Mouse (Mus musculus) limb, embryonic 11.5 days (tissue): ENCODE measurements around the gene 6030408B16Rik. TPM values are rescaled to one million over a fixed set of nuclear protein-coding genes. Genes with fewer than 3 reads are reported as not detected.

ENCODE experiments used
- ATAC-seq: fragments of 200-750 bp; cut with Nextera tagmentation; 2 replicates; pipeline ENCODE4 v1.8.0; 2017; ENCODE audit warnings: low read depth; ENCODE audit not compliant: insufficient number of reproducible peaks, low FRiP score, low TSS enrichment
- DNase-seq: peaks from one replicate; pipeline ENCODE4 v3.0.0-alpha.2; 2015; ENCODE audit warnings: low spot score
- H3K27ac ChIP-seq: fragments of 300-500 bp; sonication (generic); replicated peaks from 2 replicates; pipeline ENCODE4 v1.5.1; 2014; ENCODE audit warnings: low read depth, mild to moderate bottlenecking, low read length
- H3K27me3 ChIP-seq: fragments of 300-500 bp; sonication (generic); 2 replicates; pipeline ENCODE4 v1.6.1; 2014; ENCODE audit warnings: mild to moderate bottlenecking, low read length, mixed read lengths; ENCODE audit not compliant: control insufficient read depth, insufficient read depth
- H3K36me3 ChIP-seq: fragments of 300-500 bp; sonication (generic); 2 replicates; pipeline ENCODE4 v1.6.1; 2014; ENCODE audit warnings: mild to moderate bottlenecking, low read length, moderate library complexity, mixed read lengths; ENCODE audit not compliant: control insufficient read depth, insufficient read depth
- H3K4me1 ChIP-seq: fragments of 300-500 bp; sonication (generic); 2 replicates; pipeline ENCODE4 v1.6.1; 2014; ENCODE audit warnings: low read length, mixed read lengths; ENCODE audit not compliant: control insufficient read depth, insufficient read depth
- H3K4me2 ChIP-seq: fragments of 300-500 bp; sonication (generic); 2 replicates; pipeline ENCODE4 v1.6.1; 2014; ENCODE audit warnings: low read depth, mild to moderate bottlenecking, moderate library complexity; ENCODE audit not compliant: severe bottlenecking
- H3K4me3 ChIP-seq: fragments of 300-500 bp; sonication (generic); 2 replicates; pipeline ENCODE4 v1.5.1; 2014; ENCODE audit warnings: low read depth, low read length
- H3K9ac ChIP-seq: fragments of 300-500 bp; sonication (generic); 2 replicates; pipeline ENCODE4 v1.6.1; 2014; ENCODE audit warnings: mild to moderate bottlenecking, low read length
- H3K9me3 ChIP-seq: fragments of 300-500 bp; sonication (generic); 2 replicates; pipeline ENCODE4 v1.6.1; 2016; ENCODE audit warnings: low read length; ENCODE audit not compliant: control insufficient read depth
- WGBS: fragments of 180-500 bp; shearing (Covaris S2); extraction: QIAGEN DNeasy Blood & Tissue Kit; methylation state at CpG from one replicate; pipeline ENCODE4 v1.1.7; 2014; 5-methylcytosine and 5-hydroxymethylcytosine counted together
- polyA plus RNA-seq: library from polyadenylated mRNA; unstranded; fragments of >200 nt; fragmentation: Nextera tagmentation; extraction: Ambion mirVana; gene quantifications from 2 replicates; pipeline ENCODE4 v1.2.1, GENCODE M21; 2014

6030408B16Rik gene
- polyA plus RNA-seq, 1 experiment from 2014 or later, result 5.6 TPM

DNA sequence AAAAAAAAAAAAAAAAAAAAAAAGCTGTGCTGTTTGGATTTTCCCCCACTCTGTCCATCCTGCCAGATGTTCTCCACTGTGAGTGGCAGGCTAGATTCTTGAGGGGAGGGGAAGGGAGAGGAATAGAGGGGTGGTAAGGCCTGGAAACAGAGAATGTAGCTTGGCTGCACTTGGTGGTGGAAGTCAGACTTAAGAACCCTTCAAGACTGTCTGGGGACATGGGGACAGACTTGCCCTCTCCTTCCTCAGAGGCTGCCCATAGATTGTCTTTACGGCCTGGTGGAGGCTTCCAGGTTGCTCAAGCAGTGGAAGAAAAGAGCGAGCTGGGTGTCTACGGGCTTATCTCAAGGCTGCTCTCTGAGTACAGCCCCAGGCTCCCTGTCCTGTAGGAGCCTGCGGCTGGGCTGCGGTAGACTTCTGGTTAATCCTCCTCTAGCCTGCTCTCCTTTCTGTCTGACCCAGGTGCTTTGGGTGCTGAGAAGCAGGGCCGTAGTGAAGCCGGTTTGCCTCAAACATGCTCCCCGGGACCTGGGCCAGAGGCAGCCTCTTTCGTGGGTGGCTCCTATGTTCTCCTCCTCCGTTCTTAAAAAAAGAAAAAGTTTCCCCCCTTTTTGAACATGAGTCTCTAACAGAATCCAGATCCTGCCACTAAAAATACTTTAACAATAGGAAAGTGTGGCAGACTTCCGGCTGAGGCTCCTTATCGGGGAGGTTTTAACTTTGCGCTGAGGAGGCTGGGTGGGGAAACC lies 32.0 kb upstream of the 6030408B16Rik start:
- peaks cover 10% of the 10 kb centered on the region for H3K4me1 ChIP-seq
- H3K27ac ChIP-seq, result 0 out of 2 replicates have a peak overlapping the region, but pooled peaks have one; percentile 53
- no peak overlapping the region for H3K4me2 ChIP-seq
- no peak overlapping the region for H3K4me3 ChIP-seq
- no peak for DNase-seq
- no peaks in the 10 kb centered on the region; the same call in 1 of the 2 replicates for H3K36me3 ChIP-seq
- H3K9me3 ChIP-seq, result no peaks in the 10 kb centered on the region
- no peak for ATAC-seq
- H3K9ac ChIP-seq, result no peak overlapping the region
- no peaks in the 10 kb centered on the region for H3K27me3 ChIP-seq
- WGBS, result 65% methylated on average over 13 of the region's 13 CpGs

GRCm38 (mm10) chr15:101262502-101262901 lies 30.5 kb upstream of the 6030408B16Rik start:
- H3K9ac ChIP-seq, result no peak overlapping the region
- 65% methylated on average over 5 of the region's 5 CpGs for WGBS
- no peak overlapping the region for H3K27ac ChIP-seq
- H3K27me3 ChIP-seq, result peaks cover 9% of the 10 kb centered on the region; the same call in 1 of the 2 replicates
- no peaks in the 10 kb centered on the region for H3K9me3 ChIP-seq
- no peak for DNase-seq
- ATAC-seq, result no peak
- peaks cover 17% of the 10 kb centered on the region for H3K4me1 ChIP-seq
- H3K4me3 ChIP-seq, result no peak overlapping the region
- no peaks in the 10 kb centered on the region for H3K36me3 ChIP-seq
- no peak overlapping the region for H3K4me2 ChIP-seq

GRCm38 (mm10) chr15:101266132-101266963 lies 26.7 kb upstream of the 6030408B16Rik start:
- peaks cover 12% of the 10 kb centered on the region; the same call in 1 of the 2 replicates for H3K27me3 ChIP-seq
- peaks cover 21% of the 10 kb centered on the region for H3K4me1 ChIP-seq

DNA sequence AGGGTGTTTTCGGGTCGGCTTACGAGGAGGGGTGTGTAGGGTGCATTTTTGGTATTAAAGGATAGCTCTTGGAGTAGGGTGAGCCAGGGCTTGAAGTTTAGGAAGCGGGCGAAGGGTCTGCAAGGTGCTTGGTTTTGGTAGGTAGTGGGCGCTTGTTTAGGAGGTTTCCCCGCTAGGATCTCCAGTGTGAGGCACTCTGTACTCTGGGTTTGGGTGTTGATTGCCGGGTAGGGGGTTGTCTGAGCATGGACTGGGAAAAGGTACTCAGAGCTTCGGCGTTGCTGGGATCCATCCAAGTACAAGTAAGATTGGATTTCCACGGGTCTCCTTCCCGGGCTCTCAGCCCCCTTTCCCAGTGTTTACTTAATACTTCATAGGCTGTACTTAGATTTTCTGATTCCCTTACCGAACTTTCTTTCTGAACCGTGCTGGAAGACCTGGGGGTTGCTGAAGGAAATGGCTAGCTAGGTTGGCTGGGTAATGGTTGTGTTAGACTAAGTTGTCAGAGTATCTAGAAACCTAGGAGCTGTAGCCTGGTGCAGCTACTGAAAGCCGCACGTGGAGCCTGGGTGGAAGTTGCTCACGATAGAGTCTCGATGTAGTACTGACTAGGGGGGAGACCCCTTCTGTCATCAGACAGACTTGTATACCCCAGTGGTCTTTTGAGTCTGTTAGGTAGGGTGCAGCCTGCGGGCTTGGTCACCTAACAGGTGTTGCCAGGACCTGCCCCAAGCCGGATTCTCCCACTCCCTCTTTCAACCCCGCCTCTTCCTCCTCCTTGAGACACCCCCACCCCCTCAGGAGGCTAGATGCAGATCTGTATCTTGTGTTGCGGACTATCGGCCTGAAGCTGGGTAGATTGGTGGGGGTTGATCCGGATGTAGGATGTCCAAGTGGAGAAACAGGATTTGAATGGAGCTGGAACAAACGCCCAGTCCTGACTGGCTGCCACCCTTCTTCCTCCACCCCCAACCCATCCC lies 25.7 kb upstream of the 6030408B16Rik start:
- H3K27me3 ChIP-seq, result peaks cover 12% of the 10 kb centered on the region; the same call in 1 of the 2 replicates
- DNase-seq (no peak), ATAC-seq (no peak)
- H3K36me3 ChIP-seq, result no peaks in the 10 kb centered on the region
- peaks cover 19% of the 10 kb centered on the region for H3K4me1 ChIP-seq
- 4% methylated on average over 25 of the region's 25 CpGs for WGBS
- no peaks in the 10 kb centered on the region for H3K9me3 ChIP-seq
- H3K9ac ChIP-seq, result peak overlapping the region; percentile 72
- H3K27ac ChIP-seq, result no peak overlapping the region
- H3K4me3 ChIP-seq, result peak overlapping the region; percentile 44
- H3K4me2 ChIP-seq, result peak overlapping the region; percentile 94

More at GRCm38 (mm10) chr15:101266132-101266963, 26.7 kb upstream of the 6030408B16Rik start:
- Histone ChIP-seq H3K9ac (peak overlapping the region; percentile 72), H3K27ac (no peak overlapping the region), H3K4me2 (peak overlapping the region; percentile 94), H3K4me3 (peak overlapping the region; percentile 44), H3K9me3 (no peaks in the 10 kb centered on the region), H3K36me3 (no peaks in the 10 kb centered on the region)
- peak; percentile 80 for ATAC-seq
- 1% methylated on average over 55 of the region's 57 CpGs for WGBS
- peak; percentile 90 for DNase-seq

DNA sequence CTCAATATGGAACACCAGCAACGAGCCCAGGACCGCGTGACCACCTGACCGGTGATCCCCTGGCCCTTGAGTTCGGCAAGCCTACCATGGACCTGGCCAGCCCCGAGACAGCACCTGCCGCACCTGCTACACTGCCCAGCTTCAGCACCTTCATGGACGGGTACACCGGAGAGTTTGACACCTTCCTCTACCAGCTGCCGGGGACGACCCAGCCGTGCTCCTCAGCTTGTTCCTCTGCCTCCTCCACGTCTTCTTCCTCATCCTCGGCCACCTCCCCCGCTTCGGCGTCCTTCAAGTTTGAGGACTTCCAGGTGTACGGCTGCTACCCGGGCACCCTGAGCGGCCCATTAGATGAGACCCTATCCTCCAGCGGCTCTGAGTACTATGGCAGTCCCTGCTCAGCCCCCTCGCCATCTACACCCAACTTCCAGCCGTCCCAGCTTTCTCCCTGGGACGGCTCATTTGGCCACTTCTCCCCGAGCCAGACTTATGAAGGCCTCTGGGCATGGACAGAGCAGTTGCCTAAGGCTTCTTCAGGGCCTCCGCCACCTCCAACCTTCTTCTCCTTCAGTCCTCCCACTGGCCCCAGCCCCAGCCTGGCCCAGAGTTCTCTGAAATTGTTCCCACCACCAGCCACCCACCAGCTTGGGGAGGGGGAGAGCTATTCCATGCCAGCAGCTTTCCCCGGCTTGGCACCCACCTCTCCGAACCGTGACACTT lies 22.8 kb upstream of the 6030408B16Rik start:
- no peak overlapping the region for H3K4me2 ChIP-seq
- no peaks in the 10 kb centered on the region for H3K9me3 ChIP-seq

DNA sequence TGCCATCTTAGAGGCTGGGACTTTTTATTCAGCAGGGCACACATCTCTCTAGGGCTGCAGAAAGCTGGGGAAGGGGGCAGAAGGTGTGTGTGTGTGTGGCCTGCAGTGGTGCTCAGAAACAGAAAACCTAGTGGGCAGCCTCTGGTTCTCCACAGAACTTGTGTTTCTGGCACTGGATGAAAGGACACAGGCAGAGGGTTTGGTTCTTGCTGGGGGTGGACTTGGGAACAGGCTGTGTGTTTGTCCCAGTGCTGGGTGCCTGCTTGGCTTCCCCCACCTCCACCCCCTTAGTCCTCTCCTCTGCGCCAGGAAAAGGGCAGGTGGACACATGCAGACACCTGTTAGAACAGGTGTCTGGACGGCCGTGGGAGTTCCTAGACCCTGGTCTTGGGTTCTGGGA lies 21.9 kb upstream of the 6030408B16Rik start:
- DNase-seq (no peak), ATAC-seq (no peak)
- no peaks in the 10 kb centered on the region for H3K9me3 ChIP-seq
- H3K27me3 ChIP-seq, result peaks cover 12% of the 10 kb centered on the region; the same call in 1 of the 2 replicates
- peaks cover 14% of the 10 kb centered on the region for H3K4me1 ChIP-seq
- H3K36me3 ChIP-seq, result no peaks in the 10 kb centered on the region
- H3K4me2 ChIP-seq, result no peak overlapping the region
- H3K27ac ChIP-seq, result no peak overlapping the region
- H3K9ac ChIP-seq, result no peak overlapping the region
- no peak overlapping the region for H3K4me3 ChIP-seq
- 79% methylated on average over 3 of the region's 3 CpGs for WGBS

More for the DNA sequence above, 22.8 kb upstream of the 6030408B16Rik start:
- Histone ChIP-seq H3K9ac (no peak overlapping the region), H3K27ac (no peak overlapping the region), H3K4me3 (no peak overlapping the region), H3K27me3 (peaks cover 12% of the 10 kb centered on the region; the same call in 1 of the 2 replicates), H3K36me3 (no peaks in the 10 kb centered on the region), H3K4me1 (peaks cover 19% of the 10 kb centered on the region)
- no peak for ATAC-seq
- DNase-seq, result no peak
- WGBS, result 88% methylated on average over 29 of the region's 29 CpGs

- WGBS, result 90% methylated on average over 15 of the region's 15 CpGs
- peaks cover 12% of the 10 kb centered on the region; the same call in 1 of the 2 replicates for H3K27me3 ChIP-seq
- no peak for DNase-seq
- no peak overlapping the region for H3K9ac ChIP-seq
- no peak overlapping the region for H3K4me2 ChIP-seq
- no peak overlapping the region for H3K4me3 ChIP-seq
- H3K36me3 ChIP-seq, result no peaks in the 10 kb centered on the region
- ATAC-seq, result no peak
- no peak overlapping the region for H3K27ac ChIP-seq
- H3K4me1 ChIP-seq, result peaks cover 12% of the 10 kb centered on the region; the same call in 1 of the 2 replicates
- no peaks in the 10 kb centered on the region for H3K9me3 ChIP-seq
Observed at GRCm38 (mm10) chr15:101271513-101271912, 21.5 kb upstream of the 6030408B16Rik start.
